Mouse (Mus musculus) G1E (cell line): ENCODE data around the gene Il1f10.

Experiments used
- CTCF ChIP-seq: IDR thresholded peaks from 2 replicates; pipeline ENCODE4 v1.5.1; 2012; ENCODE audit warnings: low read depth, low read length, inconsistent platforms, mixed read lengths
- GATA1 ChIP-seq: IDR thresholded peaks from 2 replicates; pipeline ENCODE4 v1.6.1; 2012; ENCODE audit warnings: borderline replicate concordance, low read length, inconsistent platforms, mixed read lengths
- GATA2 ChIP-seq: IDR thresholded peaks from 2 replicates; pipeline ENCODE4 v1.6.1; 2012; ENCODE audit warnings: low read depth, low read length, inconsistent platforms, borderline replicate concordance
- POLR2AphosphoS5 ChIP-seq: IDR thresholded peaks from 2 replicates; pipeline ENCODE4 v1.6.1; 2012; ENCODE audit warnings: low read depth, low read length, inconsistent platforms; ENCODE audit not compliant: insufficient replicate concordance

DNA sequence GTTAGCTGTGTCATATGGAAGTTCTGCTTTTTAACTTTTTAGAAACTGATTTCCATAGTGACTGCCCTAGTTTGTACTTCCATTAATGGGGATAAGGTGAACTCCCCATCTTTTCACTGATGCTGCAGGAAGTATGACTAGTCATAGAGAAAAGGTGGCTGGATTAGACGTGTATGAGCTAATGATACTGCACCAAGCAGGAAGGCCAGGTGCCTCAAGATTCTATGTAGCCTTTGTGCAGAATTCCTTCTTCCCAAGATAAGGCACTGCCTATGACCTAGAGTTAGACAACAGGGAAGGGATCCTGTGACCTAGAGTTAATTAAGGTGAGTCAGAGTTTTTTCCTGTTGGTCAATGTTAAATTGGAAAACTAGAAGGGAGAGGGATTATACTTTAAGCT lies 25.9 kb downstream of the Il1f10 start:
- TF ChIP-seq POLR2AphosphoS5 (no peak), CTCF (no peak), GATA2 (no peak), GATA1 (no peak)
